Mouse (Mus musculus): ENCODE measurements around the gene Pcbp3. TPM values are rescaled to one million over a fixed set of nuclear protein-coding genes. Genes with fewer than 3 reads are reported as not detected.
"Not testable (repeated sequence)": the region's sequence is repeated elsewhere in the genome, so short reads cannot be mapped to it uniquely, and the experiment has no call there.

Gene Pcbp3
- 14.3 and 23.2 TPM in 2 replicates for polyA plus RNA-seq (2016; fragmentation: Nextera tagmentation; extraction: Ambion mirVana)

DNA sequence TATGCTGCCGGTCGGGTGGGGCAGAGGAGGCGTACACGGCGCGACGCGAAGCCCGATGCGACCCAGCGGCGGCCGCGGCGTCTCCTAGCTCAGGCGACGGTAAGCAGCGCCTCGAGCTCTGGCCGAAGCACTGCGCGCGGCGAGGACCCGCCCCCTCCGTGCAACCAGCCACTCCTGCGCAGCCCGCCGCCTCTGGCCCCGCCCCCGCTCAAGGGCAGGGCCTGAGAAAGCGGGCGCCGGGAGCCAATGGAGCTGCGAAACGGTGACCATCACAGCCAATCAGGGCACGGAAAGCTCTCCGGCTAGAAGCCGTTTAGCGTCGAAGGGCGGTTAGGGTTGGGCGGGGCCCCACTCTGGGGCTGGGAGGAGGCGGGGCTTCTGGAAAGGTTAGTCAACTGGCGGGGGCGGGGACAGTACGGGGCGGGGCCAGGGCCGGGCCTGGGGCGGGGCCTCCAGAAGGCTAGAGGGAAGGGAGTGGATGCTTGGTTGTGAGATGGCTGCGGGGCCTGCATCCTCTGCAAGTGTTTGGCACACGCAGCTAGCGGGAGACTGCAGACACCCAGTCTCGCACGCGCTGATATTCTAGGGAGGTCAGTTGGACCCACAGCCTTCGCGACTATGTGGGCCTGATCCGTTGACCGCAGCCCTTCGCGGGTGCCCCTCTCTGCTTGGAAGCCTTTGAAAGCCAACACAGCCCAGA, at the start of gene Pcbp3:
TSS of gene Pcbp3 (minus strand) at position 98 of the 700 bp plus-strand sequence.
- Histone ChIP-seq H3K4me3 (peak within 1 kb of the TSS; percentile 68), H3K36me3 (no peaks in the 10 kb centered on the region), H3K4me1 (peaks cover 51% of the 10 kb centered on the region), H3K27me3 (ENCODE audit: insufficient read depth, poor library complexity, severe bottlenecking) (no peaks in the 10 kb centered on the region; the same call in 1 of the 2 replicates), H3K9me3 (no peaks in the 10 kb centered on the region), H3K27ac (peak within 1 kb of the TSS; percentile 82)
- DNase-seq (ENCODE audit: low spot score), result peak; percentile 99
- WGBS, result 3% methylated on average over 57 of the region's 62 CpGs

DNA sequence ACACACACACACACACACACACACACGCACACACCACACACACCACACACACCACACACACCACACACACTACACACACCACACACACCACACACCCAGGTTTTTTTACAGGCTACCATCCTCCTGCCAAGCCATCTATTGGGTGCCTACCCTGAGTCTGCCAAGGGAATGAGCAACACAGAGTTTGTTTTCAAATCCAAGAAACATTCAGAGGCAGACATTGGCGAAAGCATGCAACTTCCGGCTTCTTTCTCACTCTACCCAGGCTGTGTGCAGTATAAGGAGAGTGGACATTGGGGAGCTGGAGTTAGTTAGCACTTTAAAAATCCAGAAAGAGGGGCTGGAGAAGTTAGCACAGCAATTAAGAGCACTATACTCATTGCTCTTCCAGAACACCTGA, 47.0 kb upstream of the Pcbp3 start:
- Histone ChIP-seq H3K36me3 (no peaks in the 10 kb centered on the region), H3K27me3 (ENCODE audit: insufficient read depth, poor library complexity, severe bottlenecking) (no peaks in the 10 kb centered on the region), H3K4me3 (no peak overlapping the region), H3K27ac (no peak overlapping the region), H3K9me3 (no peaks in the 10 kb centered on the region), H3K4me1 (peaks cover 18% of the 10 kb centered on the region)
- DNase-seq (ENCODE audit: low spot score), result no peak
- 82% methylated on average over 3 of the region's 3 CpGs for WGBS

DNA sequence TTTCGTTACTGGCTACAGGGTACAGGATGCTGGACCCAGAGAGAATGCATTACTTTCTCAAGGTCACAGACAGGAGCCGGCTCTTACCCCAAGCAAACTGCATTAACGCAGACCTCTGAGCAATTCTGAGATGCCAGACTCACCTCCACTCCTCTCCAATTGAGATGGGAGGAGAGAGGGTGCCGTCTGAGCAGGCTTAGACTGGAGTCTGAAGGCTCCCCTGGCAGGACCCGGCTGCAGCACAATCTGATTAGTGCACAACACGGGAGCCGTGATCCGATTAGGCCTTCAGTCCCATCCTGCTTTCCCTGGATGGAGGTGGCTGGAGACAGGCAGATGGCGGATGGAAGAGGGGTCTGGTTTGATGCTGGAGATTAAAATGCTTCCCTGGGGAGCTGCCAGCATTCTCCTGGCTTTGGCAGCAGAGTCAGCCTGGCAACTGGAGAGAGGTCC, 46.4 kb upstream of the Pcbp3 start:
- WGBS, result 25% methylated on average over 9 of the region's 9 CpGs
- Histone ChIP-seq H3K27ac (peak overlapping the region; percentile 50), H3K36me3 (no peaks in the 10 kb centered on the region), H3K4me1 (peaks cover 18% of the 10 kb centered on the region), H3K27me3 (ENCODE audit: insufficient read depth, poor library complexity, severe bottlenecking) (no peaks in the 10 kb centered on the region), H3K4me3 (no peak overlapping the region), H3K9me3 (no peaks in the 10 kb centered on the region)
- DNase-seq (ENCODE audit: low spot score), result no peak

DNA sequence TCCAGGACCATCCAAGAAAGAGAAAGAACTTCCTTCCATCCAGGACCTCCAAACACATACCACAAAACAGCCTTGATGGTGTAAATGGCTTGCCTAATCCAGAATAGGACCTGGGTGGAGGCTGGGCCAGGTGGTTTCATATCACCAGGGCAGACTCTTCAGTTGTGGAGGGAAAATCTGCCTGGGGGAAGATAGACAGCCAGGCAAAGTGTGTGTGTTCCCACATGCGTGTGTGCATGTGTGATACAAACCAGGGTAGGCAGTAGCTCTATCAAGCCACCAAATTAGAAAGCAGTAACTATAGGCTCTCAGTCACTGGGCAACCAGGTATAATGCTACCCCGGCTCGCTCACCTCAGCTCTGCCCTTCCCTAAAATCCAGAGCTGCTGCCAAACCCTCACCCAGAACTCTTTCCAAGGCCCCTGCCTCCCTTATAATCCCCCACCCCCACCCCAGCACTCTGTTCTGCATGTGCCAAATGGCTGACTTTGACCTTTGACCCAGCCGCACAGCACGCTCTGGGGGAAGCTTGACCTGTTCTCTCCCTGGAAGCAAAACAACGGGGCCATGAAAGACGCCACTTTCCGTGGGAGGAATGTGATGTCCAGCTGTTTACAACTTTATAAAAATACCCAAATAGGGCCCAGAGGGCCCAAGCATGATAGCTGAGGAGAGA, 45.9 kb upstream of the Pcbp3 start:
- peak overlapping the region; percentile 50 for H3K27ac ChIP-seq
- WGBS, result 42% methylated on average over 8 of the region's 8 CpGs

DNA sequence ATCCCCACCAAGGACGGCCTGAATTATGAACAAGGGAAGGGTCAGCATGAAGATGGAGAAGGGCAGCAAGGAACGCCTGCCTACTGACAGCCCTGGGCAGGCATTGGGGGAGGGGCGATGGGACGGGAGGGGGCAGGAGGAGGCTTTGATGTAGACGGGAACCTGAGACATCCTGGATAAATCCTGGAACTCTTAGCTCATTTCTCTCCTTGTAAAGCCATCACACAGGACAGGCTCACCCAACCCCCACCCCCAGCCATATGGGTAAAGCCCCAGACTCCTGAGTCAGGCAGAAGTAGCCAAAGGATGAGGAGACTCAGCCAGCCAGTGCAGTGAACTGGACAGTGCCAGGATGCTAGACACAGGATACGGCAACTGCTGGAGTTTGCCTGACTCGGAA, 43.2 kb upstream of the Pcbp3 start:
- DNase-seq (ENCODE audit: low spot score), result no peak
- Histone ChIP-seq H3K4me1 (peaks cover 18% of the 10 kb centered on the region), H3K36me3 (no peaks in the 10 kb centered on the region), H3K27ac (no peak overlapping the region; the same call in 1 of the 2 replicates), H3K4me3 (no peak overlapping the region), H3K9me3 (no peaks in the 10 kb centered on the region), H3K27me3 (ENCODE audit: insufficient read depth, poor library complexity, severe bottlenecking) (no peaks in the 10 kb centered on the region)
- WGBS, result 29% methylated on average over 7 of the region's 7 CpGs

More for the DNA sequence above, 45.9 kb upstream of the Pcbp3 start:
- DNase-seq (ENCODE audit: low spot score), result no peak
- no peaks in the 10 kb centered on the region for H3K27me3 ChIP-seq (ENCODE audit: insufficient read depth, poor library complexity, severe bottlenecking)
- H3K4me3 ChIP-seq, result no peak overlapping the region
- no peaks in the 10 kb centered on the region for H3K9me3 ChIP-seq
- peaks cover 18% of the 10 kb centered on the region for H3K4me1 ChIP-seq
- no peaks in the 10 kb centered on the region for H3K36me3 ChIP-seq

- DNase-seq (ENCODE audit: low spot score), result peak; percentile 90
- H3K4me3 ChIP-seq, result no peak overlapping the region
- H3K9me3 ChIP-seq, result no peaks in the 10 kb centered on the region
- no peaks in the 10 kb centered on the region for H3K27me3 ChIP-seq (ENCODE audit: insufficient read depth, poor library complexity, severe bottlenecking)
- H3K27ac ChIP-seq, result peak overlapping the region; percentile 49
- H3K36me3 ChIP-seq, result no peaks in the 10 kb centered on the region
- H3K4me1 ChIP-seq, result peaks cover 10% of the 10 kb centered on the region
- WGBS, result 53% methylated on average over 17 of the region's 17 CpGs
Observed at GRCm38 (mm10) chr10:76997759-76998513, 36.2 kb upstream of the Pcbp3 start.

DNA sequence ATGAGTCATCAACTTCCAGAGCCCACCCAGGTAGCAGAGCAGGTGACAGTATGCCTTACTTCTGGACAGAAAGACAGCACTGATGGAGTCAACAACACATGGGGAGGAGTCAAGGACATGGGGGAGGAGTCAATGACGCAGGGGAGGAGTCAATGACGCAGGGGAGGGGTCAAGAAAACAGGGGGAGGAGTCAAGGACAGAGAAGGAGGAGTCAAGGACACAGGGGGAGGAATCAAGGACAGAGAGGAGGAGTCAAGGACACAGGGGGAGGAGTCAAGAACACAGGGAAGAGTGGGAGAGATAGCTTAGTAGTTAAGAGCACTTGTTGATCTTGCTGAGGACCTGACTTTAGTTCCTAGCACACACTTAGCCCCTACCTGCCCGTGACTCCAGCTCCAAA, 30.8 kb upstream of the Pcbp3 start:
- 52% methylated on average over 3 of the region's 3 CpGs for WGBS
- peaks cover 1% of the 10 kb centered on the region for H3K4me1 ChIP-seq
- H3K4me3 ChIP-seq, result no peak overlapping the region
- no peaks in the 10 kb centered on the region for H3K36me3 ChIP-seq
- H3K9me3 ChIP-seq, result no peaks in the 10 kb centered on the region
- no peak for DNase-seq (ENCODE audit: low spot score)
- H3K27ac ChIP-seq, result no peak overlapping the region
- H3K27me3 ChIP-seq (ENCODE audit: insufficient read depth, poor library complexity, severe bottlenecking), result peaks cover 6% of the 10 kb centered on the region; the same call in 1 of the 2 replicates

DNA sequence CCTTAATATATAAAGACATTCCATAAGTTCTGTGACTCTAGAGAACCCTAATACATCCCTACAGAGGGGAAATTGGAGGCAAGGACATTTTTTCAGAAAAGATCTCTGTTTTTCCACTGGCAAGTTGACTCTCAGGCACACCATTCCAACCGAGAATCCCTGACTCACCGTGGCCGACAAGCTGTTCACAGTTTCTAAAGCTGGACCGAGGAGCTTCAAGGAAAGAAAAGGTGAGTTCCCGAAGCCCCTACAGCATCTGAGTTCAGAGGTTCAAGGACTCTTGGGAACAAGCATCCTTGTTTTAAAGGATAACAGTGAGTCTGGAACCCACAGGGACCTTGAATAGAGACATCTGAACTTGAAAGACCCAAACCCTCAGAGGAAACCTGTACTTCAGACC, 26.9 kb upstream of the Pcbp3 start:
- Histone ChIP-seq H3K36me3 (no peaks in the 10 kb centered on the region), H3K4me1 (no peaks in the 10 kb centered on the region), H3K27me3 (ENCODE audit: insufficient read depth, poor library complexity, severe bottlenecking) (peaks cover 16% of the 10 kb centered on the region), H3K9me3 (no peaks in the 10 kb centered on the region), H3K27ac (no peak overlapping the region), H3K4me3 (no peak overlapping the region)
- DNase-seq (ENCODE audit: low spot score), result no peak
- 85% methylated on average over 5 of the region's 5 CpGs for WGBS

- no peaks in the 10 kb centered on the region for H3K27me3 ChIP-seq (ENCODE audit: insufficient read depth, poor library complexity, severe bottlenecking)
- no peak for DNase-seq (ENCODE audit: low spot score)
- no peak overlapping the region for H3K27ac ChIP-seq
- 29% methylated on average over 2 of the region's 2 CpGs for WGBS
- H3K4me3 ChIP-seq, result no peak overlapping the region
- no peaks in the 10 kb centered on the region for H3K9me3 ChIP-seq
- H3K4me1 ChIP-seq, result peaks cover 12% of the 10 kb centered on the region; the same call in 1 of the 2 replicates
- no peaks in the 10 kb centered on the region for H3K36me3 ChIP-seq
Observed at GRCm38 (mm10) chr10:76978042-76978441, 16.4 kb upstream of the Pcbp3 start.

DNA sequence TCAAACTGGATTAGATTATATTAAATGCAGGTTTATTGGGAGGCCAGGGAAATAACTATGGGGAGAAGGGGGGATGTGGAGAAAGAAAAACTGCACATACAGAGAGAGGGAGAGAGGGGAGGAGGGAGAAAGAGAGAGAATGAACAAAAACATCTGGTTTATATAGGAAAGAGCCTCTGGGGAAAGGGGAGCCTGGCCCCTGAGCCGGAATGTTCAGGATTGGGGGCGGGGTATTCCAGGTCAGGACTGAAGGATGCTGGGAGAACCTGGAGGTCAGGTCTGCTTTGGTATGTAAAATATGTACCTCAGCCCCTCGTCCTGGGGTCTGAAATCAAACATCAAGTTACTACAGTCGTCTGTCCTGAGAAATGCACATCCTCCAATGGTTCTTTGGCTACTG, 15.0 kb upstream of the Pcbp3 start:
- Histone ChIP-seq H3K4me1 (peaks cover 12% of the 10 kb centered on the region; the same call in 1 of the 2 replicates), H3K27ac (no peak overlapping the region), H3K36me3 (no peaks in the 10 kb centered on the region), H3K9me3 (no peaks in the 10 kb centered on the region), H3K27me3 (ENCODE audit: insufficient read depth, poor library complexity, severe bottlenecking) (no peaks in the 10 kb centered on the region), H3K4me3 (no peak overlapping the region)
- 53% methylated on average over 4 of the region's 4 CpGs for WGBS
- no peak for DNase-seq (ENCODE audit: low spot score)

DNA sequence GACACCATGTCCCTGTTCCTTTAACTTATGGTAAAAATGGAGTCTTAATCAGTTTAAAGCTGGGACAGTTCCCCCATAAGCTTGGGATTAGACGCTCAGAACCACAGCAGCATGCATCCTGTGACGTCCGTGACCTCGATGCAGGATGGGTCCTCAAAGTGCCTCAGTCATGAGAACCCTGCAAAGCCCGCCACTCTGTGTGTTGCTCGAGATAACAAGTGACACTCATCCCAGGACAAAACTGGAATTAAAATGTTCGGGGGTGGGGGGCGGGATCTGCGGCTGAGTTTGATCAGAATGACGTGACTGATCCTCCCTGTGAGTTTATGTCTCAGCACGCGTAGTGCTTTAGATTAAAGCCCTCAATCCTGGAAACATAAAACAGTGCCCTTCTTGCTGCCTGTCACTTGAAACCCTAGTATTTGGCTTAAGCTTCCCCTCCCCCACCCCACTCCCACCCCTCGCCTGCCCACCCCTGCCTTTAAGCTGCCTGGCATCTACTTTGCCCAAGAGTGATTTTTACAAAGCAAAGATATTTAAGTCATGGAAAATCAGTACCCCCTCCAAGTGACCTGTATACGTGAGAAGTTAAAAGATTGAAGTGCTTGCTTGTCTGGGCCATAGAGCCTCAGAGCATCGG, 12.2 kb upstream of the Pcbp3 start:
- 36% methylated on average over 15 of the region's 15 CpGs for WGBS
- Histone ChIP-seq H3K27me3 (ENCODE audit: insufficient read depth, poor library complexity, severe bottlenecking) (no peaks in the 10 kb centered on the region), H3K27ac (no peak overlapping the region), H3K4me1 (peaks cover 12% of the 10 kb centered on the region; the same call in 1 of the 2 replicates), H3K9me3 (no peaks in the 10 kb centered on the region), H3K4me3 (no peak overlapping the region), H3K36me3 (no peaks in the 10 kb centered on the region)
- DNase-seq (ENCODE audit: low spot score), result no peak

DNA sequence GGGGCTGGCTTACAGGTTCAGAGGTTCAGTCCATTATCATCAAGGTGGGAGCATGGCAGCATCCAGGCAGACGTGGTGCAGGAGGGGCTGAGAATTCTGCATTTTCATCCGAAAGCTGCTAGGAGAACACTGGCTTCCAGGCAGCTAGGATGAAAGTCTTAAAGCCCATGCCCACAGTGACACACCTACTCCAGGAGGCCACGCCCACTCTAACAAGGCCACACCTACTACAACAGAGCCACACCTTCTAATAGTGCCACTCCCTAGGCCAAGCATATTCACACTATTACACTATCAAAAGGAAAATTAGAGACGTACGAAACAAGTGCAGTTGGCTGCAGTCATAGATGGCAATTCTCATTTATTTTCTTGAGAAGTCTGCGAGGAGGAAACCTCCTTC, 10.6 kb upstream of the Pcbp3 start:
- H3K27me3 ChIP-seq (ENCODE audit: insufficient read depth, poor library complexity, severe bottlenecking); H3K36me3 ChIP-seq; H3K9me3 ChIP-seq; H3K27ac ChIP-seq; H3K4me3 ChIP-seq; DNase-seq (ENCODE audit: low spot score): not testable (repeated sequence)
- H3K4me1 ChIP-seq, result peaks cover 12% of the 10 kb centered on the region; the same call in 1 of the 2 replicates
- WGBS, result 63% methylated on average over 6 of the region's 6 CpGs

Measured in heart, embryonic 10.5 days (tissue).